Mouse (Mus musculus) c-Kit-positive CD71-positive TER-119-negative erythroid progenitor cells, embryonic 14.5 days (primary cell): ENCODE data around the gene Pnpla2.

Experiments used
- DNase-seq: peaks from one replicate; pipeline ENCODE4 v3.0.0-alpha.2; 2013; ENCODE audit warnings: low read depth

Pnpla2 gene

GRCm38 (mm10) chr7:141451928-141452327, 3.1 kb upstream of the Pnpla2 start:
- no peak for DNase-seq

- no peak for DNase-seq
These were observed 1.4 kb upstream of the Pnpla2 start for GRCm38 (mm10) chr7:141453636-141454035.

- no peak for DNase-seq
These were observed 764 bp downstream of the Pnpla2 start for GRCm38 (mm10) chr7:141455610-141456314.

- no peak for DNase-seq
These were observed 1.7 kb downstream of the Pnpla2 start for GRCm38 (mm10) chr7:141456739-141457138.

GRCm38 (mm10) chr7:141457236-141457635, 2.2 kb downstream of the Pnpla2 start:
- DNase-seq = no peak

- no peak for DNase-seq
These were observed 3.1 kb downstream of the Pnpla2 start for GRCm38 (mm10) chr7:141457986-141458660.

- no peak for DNase-seq
These were observed 3.7 kb downstream of the Pnpla2 start for GRCm38 (mm10) chr7:141458661-141459060.

- DNase-seq = no peak
These were observed 4.3 kb downstream of the Pnpla2 start for GRCm38 (mm10) chr7:141459301-141459711.

- DNase-seq = no peak
These were observed 5.0 kb downstream of the Pnpla2 start for GRCm38 (mm10) chr7:141460001-141460390.

- DNase-seq = no peak
These were observed 5.6 kb downstream of the Pnpla2 start, which contains the start of gene Cracr2b for GRCm38 (mm10) chr7:141460391-141461113. Gene Cracr2b, plus strand, starts transcription at chr7:141461094.

- no peak for DNase-seq
These were observed 6.7 kb downstream of the Pnpla2 start for GRCm38 (mm10) chr7:141461521-141462332.

- no peak for DNase-seq
These were observed 7.4 kb downstream of the Pnpla2 start for GRCm38 (mm10) chr7:141462333-141462821.

GRCm38 (mm10) chr7:141463824-141464602, 9.0 kb downstream of the Pnpla2 start:
- DNase-seq = no peak

- DNase-seq = no peak
These were observed 9.7 kb downstream of the Pnpla2 start for GRCm38 (mm10) chr7:141464603-141465201.

GRCm38 (mm10) chr7:141465388-141466044, 10.5 kb downstream of the Pnpla2 start:
- DNase-seq = no peak

- no peak for DNase-seq
These were observed 11.0 kb downstream of the Pnpla2 start for GRCm38 (mm10) chr7:141466045-141466394.

GRCm38 (mm10) chr7:141466607-141467148, 11.7 kb downstream of the Pnpla2 start:
- DNase-seq = no peak

GRCm38 (mm10) chr7:141467230-141468030, 12.4 kb downstream of the Pnpla2 start, which contains the start of gene Cd151:
Gene Cd151, plus strand, starts transcription at chr7:141467392.
- no peak for DNase-seq

GRCm38 (mm10) chr7:141468164-141468521, 13.1 kb downstream of the Pnpla2 start:
- no peak for DNase-seq
